Mouse (Mus musculus): ENCODE data around the gene Tmem144. TPM values are rescaled to one million over a fixed set of nuclear protein-coding genes. Genes with fewer than 3 reads are reported as not detected.

Tmem144 gene
- polyA plus RNA-seq (2014; fragmentation: Nextera tagmentation; extraction: Ambion mirVana): 2.0 and 3.4 TPM in 2 replicates

DNA sequence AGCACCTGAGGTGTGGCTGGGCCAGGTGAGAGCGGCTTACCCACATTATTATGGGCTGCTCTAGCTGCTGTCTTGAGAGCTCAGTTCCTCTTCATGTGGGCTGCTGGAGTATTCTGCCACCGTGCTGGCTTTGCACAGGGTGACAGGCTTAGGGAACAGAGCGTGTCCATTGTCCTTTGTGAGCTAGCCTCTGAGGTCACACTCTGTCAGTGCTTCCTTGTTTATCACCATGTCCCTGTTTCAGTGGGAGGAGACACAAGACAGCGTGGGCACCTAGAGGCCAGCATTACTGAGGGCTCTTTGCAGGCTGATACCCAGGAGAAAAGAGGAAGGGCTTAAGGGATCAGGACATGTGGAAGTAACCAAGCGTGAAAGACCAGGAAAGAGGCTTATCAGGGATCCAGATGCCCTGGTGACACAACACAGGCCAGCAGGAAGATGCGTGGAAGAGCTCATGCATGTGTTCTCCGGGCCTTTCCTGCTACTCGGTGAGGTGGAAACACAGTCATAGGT, at the start of gene Tmem144:
Gene Tmem144, minus strand, starts transcription at position 120 of the 513 bp plus-strand sequence.
- Histone ChIP-seq H3K27me3 (ENCODE audit: control insufficient read depth, insufficient read depth, low read length) (0 out of 2 replicates have a peak, but pooled peaks cover 2% of the 10 kb centered on the region), H3K27ac (ENCODE audit: low read depth, low read length) (no peak within 1 kb of the TSS), H3K36me3 (ENCODE audit: control insufficient read depth, insufficient read depth, low read length) (no peaks in the 10 kb centered on the region), H3K4me3 (ENCODE audit: low read depth, low read length) (no peak within 1 kb of the TSS), H3K4me1 (ENCODE audit: control insufficient read depth, insufficient read depth, low read length) (peaks cover 5% of the 10 kb centered on the region; the same call in 1 of the 2 replicates), H3K9me3 (ENCODE audit: control insufficient read depth, low read length) (no peaks in the 10 kb centered on the region), H3K9ac (ENCODE audit: low read length) (peak within 1 kb of the TSS; percentile 6; the same call in 1 of the 2 replicates), H3K4me2 (no peak within 1 kb of the TSS)
- ATAC-seq (ENCODE audit: low FRiP score) (peak; percentile 57), DNase-seq (ENCODE audit: low spot score, missing footprints) (peak; percentile 88)
- WGBS: 21% methylated on average over 8 of the region's 8 CpGs

DNA sequence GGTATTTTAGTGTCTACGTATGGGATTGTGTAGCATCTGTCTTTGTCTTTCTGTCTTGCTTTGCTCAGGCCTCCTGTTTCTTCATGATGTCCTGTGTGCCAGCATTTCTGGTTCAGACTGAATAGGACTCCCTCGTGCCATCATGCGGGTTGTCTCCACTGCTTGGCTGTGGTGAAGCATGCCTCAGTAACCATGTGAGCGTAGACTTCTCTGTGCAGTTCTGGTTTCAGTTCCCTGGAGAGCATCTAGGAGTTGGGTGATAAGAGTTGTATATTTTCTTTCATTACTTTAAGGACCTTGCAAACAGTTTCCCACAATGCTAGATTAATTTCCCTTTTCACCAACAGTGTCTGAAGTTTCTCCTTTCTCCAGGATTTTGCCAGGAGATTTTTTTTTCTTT, 49.2 kb upstream of the Tmem144 start:
- H3K4me2 ChIP-seq: no peak overlapping the region
- 91% methylated on average over 4 of the region's 4 CpGs for WGBS
- H3K27me3 ChIP-seq (ENCODE audit: control insufficient read depth, insufficient read depth, low read length): no peaks in the 10 kb centered on the region
- no peak overlapping the region for H3K9ac ChIP-seq (ENCODE audit: low read length)
- DNase-seq (ENCODE audit: low spot score, missing footprints) (no peak), ATAC-seq (ENCODE audit: low FRiP score) (no peak)
- no peak overlapping the region for H3K4me3 ChIP-seq (ENCODE audit: low read depth, low read length)
- no peak overlapping the region for H3K27ac ChIP-seq (ENCODE audit: low read depth, low read length)
- H3K36me3 ChIP-seq (ENCODE audit: control insufficient read depth, insufficient read depth, low read length): no peaks in the 10 kb centered on the region
- H3K9me3 ChIP-seq (ENCODE audit: control insufficient read depth, low read length): no peaks in the 10 kb centered on the region
- no peaks in the 10 kb centered on the region for H3K4me1 ChIP-seq (ENCODE audit: control insufficient read depth, insufficient read depth, low read length)

DNA sequence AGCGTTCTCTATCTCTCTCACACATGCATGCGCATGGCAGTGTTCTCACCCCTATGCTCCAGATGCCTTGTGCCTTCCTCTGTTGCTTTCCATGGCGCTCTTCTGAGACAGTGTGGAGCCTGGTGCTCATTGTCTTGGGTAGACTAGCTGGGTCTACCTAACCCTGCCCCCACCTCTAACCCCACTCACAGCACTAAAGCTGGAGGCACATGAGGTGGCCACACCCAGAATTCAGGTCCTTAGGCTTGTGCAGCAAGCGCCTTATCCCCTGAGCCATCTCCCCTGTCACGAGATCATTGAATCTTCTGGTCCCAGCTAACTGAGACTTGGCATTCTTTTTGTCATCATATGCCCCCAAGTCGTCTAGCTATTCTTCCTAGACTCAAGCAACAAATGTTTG, 48.7 kb upstream of the Tmem144 start:
- Histone ChIP-seq H3K4me2 (no peak overlapping the region), H3K36me3 (ENCODE audit: control insufficient read depth, insufficient read depth, low read length) (no peaks in the 10 kb centered on the region), H3K4me3 (ENCODE audit: low read depth, low read length) (no peak overlapping the region), H3K9ac (ENCODE audit: low read length) (no peak overlapping the region), H3K9me3 (ENCODE audit: control insufficient read depth, low read length) (no peaks in the 10 kb centered on the region), H3K27me3 (ENCODE audit: control insufficient read depth, insufficient read depth, low read length) (no peaks in the 10 kb centered on the region), H3K4me1 (ENCODE audit: control insufficient read depth, insufficient read depth, low read length) (no peaks in the 10 kb centered on the region), H3K27ac (ENCODE audit: low read depth, low read length) (no peak overlapping the region)
- WGBS: 86% methylated on average over 6 of the region's 6 CpGs
- DNase-seq (ENCODE audit: low spot score, missing footprints) (no peak), ATAC-seq (ENCODE audit: low FRiP score) (no peak)

DNA sequence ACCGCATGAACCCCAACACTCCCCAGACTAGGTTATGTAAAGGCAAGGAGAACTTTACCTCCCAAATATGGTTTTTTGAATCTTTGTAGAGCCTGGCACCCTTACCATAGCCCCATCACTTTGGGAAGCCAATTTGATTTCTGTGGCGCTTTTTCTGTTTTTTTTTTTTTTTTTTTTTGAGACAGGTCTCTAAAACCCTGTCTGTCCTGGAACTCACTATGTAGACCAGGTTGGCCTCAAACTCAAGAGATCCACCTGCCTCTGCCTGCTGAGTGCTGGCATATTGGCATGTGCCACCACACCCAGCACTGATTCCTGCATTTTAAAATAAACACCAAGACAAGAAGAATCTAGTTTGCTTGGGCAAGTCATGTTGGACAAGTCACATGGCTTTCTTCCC, 47.9 kb upstream of the Tmem144 start:
- no peaks in the 10 kb centered on the region for H3K27me3 ChIP-seq (ENCODE audit: control insufficient read depth, insufficient read depth, low read length)
- H3K9ac ChIP-seq (ENCODE audit: low read length): no peak overlapping the region
- H3K9me3 ChIP-seq (ENCODE audit: control insufficient read depth, low read length): no peaks in the 10 kb centered on the region
- H3K4me2 ChIP-seq: no peak overlapping the region
- no peaks in the 10 kb centered on the region for H3K36me3 ChIP-seq (ENCODE audit: control insufficient read depth, insufficient read depth, low read length)
- H3K4me1 ChIP-seq (ENCODE audit: control insufficient read depth, insufficient read depth, low read length): no peaks in the 10 kb centered on the region
- 97% methylated on average over 2 of the region's 2 CpGs for WGBS
- DNase-seq (ENCODE audit: low spot score, missing footprints) (no peak), ATAC-seq (ENCODE audit: low FRiP score) (no peak)
- no peak overlapping the region for H3K27ac ChIP-seq (ENCODE audit: low read depth, low read length)
- H3K4me3 ChIP-seq (ENCODE audit: low read depth, low read length): no peak overlapping the region

DNA sequence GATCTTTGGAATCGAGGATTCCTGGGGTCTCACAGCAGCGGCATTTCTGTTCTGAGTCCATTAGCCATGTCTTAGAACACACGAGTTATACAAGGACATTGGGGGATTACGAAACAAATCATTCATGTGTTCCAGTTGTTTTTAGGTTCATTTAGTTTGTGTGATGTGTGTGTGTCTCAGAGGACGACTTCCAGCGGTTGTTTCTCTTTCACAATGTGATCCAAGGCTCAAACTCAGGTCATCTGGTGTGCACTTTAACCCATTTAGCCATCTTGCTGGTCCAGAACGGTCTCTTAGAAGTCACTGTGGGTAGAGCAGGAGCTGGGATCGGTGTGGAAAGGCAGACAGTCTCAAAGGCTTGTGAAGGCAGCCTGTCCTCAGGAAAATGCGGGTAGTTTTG, 47.3 kb upstream of the Tmem144 start:
- H3K4me1 ChIP-seq (ENCODE audit: control insufficient read depth, insufficient read depth, low read length): no peaks in the 10 kb centered on the region
- no peaks in the 10 kb centered on the region for H3K9me3 ChIP-seq (ENCODE audit: control insufficient read depth, low read length)
- no peak overlapping the region for H3K27ac ChIP-seq (ENCODE audit: low read depth, low read length)
- DNase-seq (ENCODE audit: low spot score, missing footprints) (no peak), ATAC-seq (ENCODE audit: low FRiP score) (no peak)
- H3K27me3 ChIP-seq (ENCODE audit: control insufficient read depth, insufficient read depth, low read length): no peaks in the 10 kb centered on the region
- WGBS: 84% methylated on average over 9 of the region's 9 CpGs
- H3K4me3 ChIP-seq (ENCODE audit: low read depth, low read length): no peak overlapping the region
- H3K36me3 ChIP-seq (ENCODE audit: control insufficient read depth, insufficient read depth, low read length): no peaks in the 10 kb centered on the region
- no peak overlapping the region for H3K9ac ChIP-seq (ENCODE audit: low read length)
- H3K4me2 ChIP-seq: no peak overlapping the region

DNA sequence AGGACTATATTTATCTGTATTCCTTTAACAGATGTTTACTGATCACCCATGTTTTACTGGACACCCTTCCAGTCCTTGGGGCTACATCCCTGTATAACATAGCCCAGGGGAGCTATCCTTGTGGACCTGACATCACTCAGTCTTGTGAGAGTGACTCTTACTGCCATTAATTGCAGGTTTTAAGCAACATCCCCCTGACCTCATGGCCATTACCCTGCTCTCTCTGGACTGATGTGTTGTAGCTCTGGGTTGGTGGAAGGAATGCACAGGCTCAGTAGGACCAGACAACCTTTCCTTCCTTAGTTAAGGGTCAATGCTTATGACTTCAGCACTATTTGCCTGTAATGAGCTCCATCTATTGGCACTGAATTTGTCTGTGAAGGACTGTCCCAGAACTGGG, 45.9 kb upstream of the Tmem144 start:
- no peaks in the 10 kb centered on the region for H3K36me3 ChIP-seq (ENCODE audit: control insufficient read depth, insufficient read depth, low read length)
- no peak overlapping the region for H3K4me3 ChIP-seq (ENCODE audit: low read depth, low read length)
- no peaks in the 10 kb centered on the region for H3K27me3 ChIP-seq (ENCODE audit: control insufficient read depth, insufficient read depth, low read length)
- H3K9ac ChIP-seq (ENCODE audit: low read length): no peak overlapping the region
- DNase-seq (ENCODE audit: low spot score, missing footprints) (no peak), ATAC-seq (ENCODE audit: low FRiP score) (no peak)
- H3K4me2 ChIP-seq: no peak overlapping the region
- H3K4me1 ChIP-seq (ENCODE audit: control insufficient read depth, insufficient read depth, low read length): no peaks in the 10 kb centered on the region
- no peaks in the 10 kb centered on the region for H3K9me3 ChIP-seq (ENCODE audit: control insufficient read depth, low read length)
- H3K27ac ChIP-seq (ENCODE audit: low read depth, low read length): no peak overlapping the region

DNA sequence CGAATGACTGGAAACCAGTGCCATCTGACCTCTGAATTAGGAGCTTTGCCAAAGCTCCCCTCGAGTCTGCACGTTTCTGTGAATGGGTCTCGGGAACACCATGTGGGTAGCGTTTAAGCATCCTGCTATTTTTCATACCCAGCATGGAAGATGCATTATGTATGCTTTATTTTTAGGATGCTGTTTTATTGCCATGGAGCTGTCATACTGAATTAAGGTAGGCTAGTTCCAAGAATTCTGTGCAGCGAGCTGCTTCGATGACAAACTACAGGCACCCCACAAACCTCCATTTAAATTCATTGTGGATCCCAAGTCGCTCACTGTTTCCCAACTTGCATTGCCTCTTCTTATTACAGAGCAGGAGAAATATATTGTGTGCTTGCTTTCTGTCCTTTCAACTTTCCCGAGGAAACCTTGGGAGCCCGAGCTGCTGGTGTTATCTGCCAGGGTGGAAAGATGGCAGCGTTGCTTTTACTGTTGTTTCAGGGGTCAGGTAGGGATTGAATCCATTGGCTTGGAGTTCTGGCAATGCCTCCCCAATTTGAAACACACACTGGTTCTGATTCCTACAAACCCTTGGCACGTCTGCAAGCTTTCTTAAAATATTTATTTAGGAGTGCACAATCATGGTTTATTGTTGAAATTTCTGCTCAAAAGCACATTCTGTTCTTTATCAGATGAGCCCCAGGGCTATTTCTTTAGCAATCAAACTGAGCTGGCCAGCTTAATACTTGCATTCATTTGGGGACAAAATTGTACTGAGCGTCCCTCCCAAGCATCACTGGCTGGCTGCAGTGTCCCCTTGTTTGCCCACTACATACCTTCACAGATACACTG, 45.2 kb upstream of the Tmem144 start:
- H3K9ac ChIP-seq (ENCODE audit: low read length): no peak overlapping the region
- H3K4me2 ChIP-seq: no peak overlapping the region
- 78% methylated on average over 13 of the region's 13 CpGs for WGBS
- no peaks in the 10 kb centered on the region for H3K4me1 ChIP-seq (ENCODE audit: control insufficient read depth, insufficient read depth, low read length)
- no peak for DNase-seq (ENCODE audit: low spot score, missing footprints)
- no peaks in the 10 kb centered on the region for H3K36me3 ChIP-seq (ENCODE audit: control insufficient read depth, insufficient read depth, low read length)
- no peaks in the 10 kb centered on the region for H3K9me3 ChIP-seq (ENCODE audit: control insufficient read depth, low read length)
- ATAC-seq (ENCODE audit: low FRiP score): no peak
- H3K27me3 ChIP-seq (ENCODE audit: control insufficient read depth, insufficient read depth, low read length): no peaks in the 10 kb centered on the region
- no peak overlapping the region for H3K27ac ChIP-seq (ENCODE audit: low read depth, low read length)
- no peak overlapping the region for H3K4me3 ChIP-seq (ENCODE audit: low read depth, low read length)

DNA sequence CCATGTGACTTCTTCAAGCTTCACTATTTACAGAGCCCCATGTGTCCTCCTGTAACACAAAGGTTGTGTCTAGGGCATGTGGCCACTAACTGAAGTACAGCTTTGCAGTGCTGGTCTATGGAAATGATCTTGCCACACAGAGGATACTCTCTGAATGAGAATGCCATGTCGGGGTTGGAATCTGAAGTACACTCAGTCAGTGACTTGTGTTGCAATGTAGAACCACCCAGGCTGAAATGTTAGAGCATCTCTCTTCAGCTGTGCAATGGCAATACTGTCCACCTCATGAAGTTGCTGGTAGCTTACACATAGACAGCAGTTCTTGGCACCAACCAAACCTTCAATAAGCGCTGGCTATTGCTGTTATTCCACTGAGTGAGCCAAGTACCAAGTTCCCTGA, 35.4 kb upstream of the Tmem144 start:
- Histone ChIP-seq H3K9ac (ENCODE audit: low read length) (no peak overlapping the region), H3K27ac (ENCODE audit: low read depth, low read length) (no peak overlapping the region), H3K27me3 (ENCODE audit: control insufficient read depth, insufficient read depth, low read length) (no peaks in the 10 kb centered on the region), H3K9me3 (ENCODE audit: control insufficient read depth, low read length) (no peaks in the 10 kb centered on the region), H3K4me1 (ENCODE audit: control insufficient read depth, insufficient read depth, low read length) (no peaks in the 10 kb centered on the region), H3K4me3 (ENCODE audit: low read depth, low read length) (no peak overlapping the region), H3K4me2 (no peak overlapping the region), H3K36me3 (ENCODE audit: control insufficient read depth, insufficient read depth, low read length) (no peaks in the 10 kb centered on the region)
- no peak for ATAC-seq (ENCODE audit: low FRiP score)
- DNase-seq (ENCODE audit: low spot score, missing footprints): no peak
- 89% methylated on average over 2 of the region's 2 CpGs for WGBS

DNA sequence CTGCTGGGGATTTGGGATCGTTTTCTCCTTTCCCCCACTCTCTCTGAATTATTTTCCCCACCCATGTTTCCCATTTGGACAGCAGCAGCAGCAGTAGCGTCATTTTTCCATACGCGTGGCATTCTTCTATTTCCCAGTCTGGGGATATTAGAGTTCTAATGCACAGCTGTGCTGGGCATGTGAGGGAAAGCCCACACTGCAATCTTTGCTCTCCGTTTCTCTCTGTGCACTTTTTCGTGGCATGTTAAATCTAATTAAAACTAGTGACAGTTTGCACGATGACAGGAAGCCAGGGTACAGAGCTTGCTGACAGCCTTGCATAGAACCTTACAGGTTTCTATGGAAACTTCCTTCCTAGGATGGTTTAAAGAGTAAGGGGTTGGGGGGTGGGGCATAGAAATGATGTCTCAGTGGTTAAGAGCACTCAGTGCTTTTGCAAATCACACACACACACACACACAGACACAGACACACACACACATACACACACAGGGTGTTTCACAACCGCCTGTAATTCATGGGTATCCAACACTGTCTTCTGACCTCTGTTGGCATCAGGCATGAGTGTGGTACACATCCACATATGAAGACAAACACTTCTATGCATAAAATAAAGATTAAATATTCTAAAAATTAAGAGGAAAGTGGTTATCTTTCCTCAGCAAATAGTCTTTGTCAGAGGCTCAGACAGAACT, 34.7 kb upstream of the Tmem144 start:
- H3K4me1 ChIP-seq (ENCODE audit: control insufficient read depth, insufficient read depth, low read length): no peaks in the 10 kb centered on the region
- no peaks in the 10 kb centered on the region for H3K9me3 ChIP-seq (ENCODE audit: control insufficient read depth, low read length)
- no peak overlapping the region for H3K9ac ChIP-seq (ENCODE audit: low read length)
- no peak overlapping the region for H3K27ac ChIP-seq (ENCODE audit: low read depth, low read length)
- 79% methylated on average over 8 of the region's 8 CpGs for WGBS
- no peak overlapping the region for H3K4me2 ChIP-seq
- no peaks in the 10 kb centered on the region for H3K27me3 ChIP-seq (ENCODE audit: control insufficient read depth, insufficient read depth, low read length)
- no peaks in the 10 kb centered on the region for H3K36me3 ChIP-seq (ENCODE audit: control insufficient read depth, insufficient read depth, low read length)
- H3K4me3 ChIP-seq (ENCODE audit: low read depth, low read length): no peak overlapping the region
- DNase-seq (ENCODE audit: low spot score, missing footprints): no peak
- ATAC-seq (ENCODE audit: low FRiP score): no peak
